Comparison of ENCODE assay signal across 8 mouse cellular contexts in genomic region chr1:120795245-120795644, GRCm38 (mm10).
DNase-seq lines count a peak whose midpoint lies in the region; ATAC-seq lines count a peak whose summit lies in the region.
"Had no signal": no experiment of that assay in that cellular context is flagged by ENCODE, and none has a peak within 500 bp of the region (broad histone marks: within the 10 kb centered on the region; RNA-seq: fewer than 3 reads in every experiment).

No protein-coding gene starts in this region.

- peak; percentile 6 to 11 for DNase-seq in kidney, postnatal 4 days
- no peak for DNase-seq in kidney, postnatal 36 days
- DNase-seq in embryonic facial prominence, embryonic 10.5 days (ENCODE audit: low spot score) = peak; percentile 49
- peak; percentile 11 to 17 for DNase-seq in gastrocnemius, postnatal 36 days
- peak; percentile 38 for DNase-seq in neural tube, embryonic 11.5 days (ENCODE audit: low spot score)
- no peak for DNase-seq in c-Kit-positive CD71-positive TER-119-positive erythroid progenitor cells, embryonic 14.5 days (ENCODE audit: low spot score)
- DNase-seq in kidney, postnatal 14 days = no peak

- no peak overlapping the region for H3K9ac ChIP-seq in neural tube, embryonic 11.5 days (ENCODE audit: low read length)
- H3K9ac ChIP-seq: lung, embryonic 15.5 days had no signal

- intact Hi-C loops in gastrocnemius, postnatal 36 days (cut with DNase I) = no loop called here

- WGBS in embryonic facial prominence, embryonic 10.5 days = 68% methylated on average over 14 of the region's 14 CpGs
- 60% methylated on average over 14 of the region's 14 CpGs for WGBS in neural tube, embryonic 11.5 days

- H3K9me3 ChIP-seq in embryonic facial prominence, embryonic 10.5 days = no peaks in the 10 kb centered on the region
- H3K9me3 ChIP-seq in neural tube, embryonic 11.5 days (ENCODE audit: control insufficient read depth, low read length) = no peaks in the 10 kb centered on the region
- H3K9me3 ChIP-seq: lung, embryonic 15.5 days had no signal

- H3K4me3 ChIP-seq in embryonic facial prominence, embryonic 10.5 days = no peak overlapping the region
- no peak overlapping the region for H3K4me3 ChIP-seq in neural tube, embryonic 11.5 days (ENCODE audit: low read depth, low read length)
- H3K4me3 ChIP-seq: lung, embryonic 15.5 days had no signal

- no peaks in the 10 kb centered on the region for H3K36me3 ChIP-seq in embryonic facial prominence, embryonic 10.5 days (replicated peaks)
- no peaks in the 10 kb centered on the region for H3K36me3 ChIP-seq in neural tube, embryonic 11.5 days (ENCODE audit: control insufficient read depth, insufficient read depth, low read length)
- H3K36me3 ChIP-seq: lung, embryonic 15.5 days had no signal

- H3K4me1 ChIP-seq in embryonic facial prominence, embryonic 10.5 days = no peaks in the 10 kb centered on the region
- H3K4me1 ChIP-seq in neural tube, embryonic 11.5 days (ENCODE audit: control insufficient read depth, insufficient read depth, low read length) = no peaks in the 10 kb centered on the region
- H3K4me1 ChIP-seq: lung, embryonic 15.5 days had no signal

- no peaks in the 10 kb centered on the region for H3K27me3 ChIP-seq in embryonic facial prominence, embryonic 10.5 days (replicated peaks; ENCODE audit: low read depth, poor library complexity, severe bottlenecking)
- no peaks in the 10 kb centered on the region for H3K27me3 ChIP-seq in neural tube, embryonic 11.5 days (ENCODE audit: control insufficient read depth, insufficient read depth, low read length)
- H3K27me3 ChIP-seq: lung, embryonic 15.5 days had no signal

- no peak overlapping the region for H3K4me2 ChIP-seq in neural tube, embryonic 11.5 days (ENCODE audit: low read depth)
- H3K4me2 ChIP-seq: lung, embryonic 15.5 days had no signal

- ATAC-seq in neural tube, embryonic 11.5 days (ENCODE audit: insufficient read depth, low FRiP score, low TSS enrichment) = no peak

- no peak overlapping the region for H3K27ac ChIP-seq in embryonic facial prominence, embryonic 10.5 days (replicated peaks)
- H3K27ac ChIP-seq in neural tube, embryonic 11.5 days (ENCODE audit: low read depth, low read length) = no peak overlapping the region
- H3K27ac ChIP-seq: lung, embryonic 15.5 days had no signal

Comparison
In these comparisons a context has a peak if more than half of its experiments do, and no peak if none do; other contexts are left out.
1. DNase-seq: peak in kidney, postnatal 4 days (2 of 2), embryonic facial prominence, embryonic 10.5 days (single experiment), gastrocnemius, postnatal 36 days (2 of 2) and neural tube, embryonic 11.5 days (single experiment); none in kidney, postnatal 36 days (0 of 2), c-Kit-positive CD71-positive TER-119-positive erythroid progenitor cells, embryonic 14.5 days (single experiment) and kidney, postnatal 14 days (single experiment).